Comparison of ENCODE assay signal across 28 mouse cellular contexts in genomic region chr4:86721856-86722358, GRCm38 (mm10). TPM values are rescaled to one million over a fixed set of nuclear protein-coding genes. Genes with fewer than 3 reads are reported as not detected.
A peak's percentile ranks its signal among the peaks of the same experiment; 100 is the strongest.
DNase-seq lines count a peak whose midpoint lies in the region.
"Had no signal": no experiment of that assay in that cellular context is flagged by ENCODE, and none has a peak within 500 bp of the region (broad histone marks: within the 10 kb centered on the region; RNA-seq: fewer than 3 reads in every experiment).

No protein-coding gene starts in this region.

- DNase-seq in lung, postnatal 25 days (ENCODE audit: low spot score): peak; percentile 12
- DNase-seq in lung, adult 18-20 months: no peak
- peak; percentile 82 for DNase-seq in CD4-positive helper T cell, adult 2 months (ENCODE audit: low read depth, low spot score)
- DNase-seq in CD8-positive naive resting alpha-beta T cell, adult 2 months (ENCODE audit: low read depth in 2 of 2, low spot score in 2 of 2): peak; percentile 34 to 55
- DNase-seq in naive thymus-derived CD4-positive, alpha-beta T cell, adult 2 months (ENCODE audit: low read depth): peak; percentile 76
- no peak for DNase-seq in gastrocnemius, postnatal 14 days
- no peak for DNase-seq in heart, embryonic 10.5 days (ENCODE audit: low spot score)
- no peak for DNase-seq in adipocyte (ENCODE audit: low spot score)
- DNase-seq: cerebellum, adult 11-12 months; cerebellum, postnatal 25 days; embryo, embryonic 11 days; gastrocnemius, adult 2 months; heart, postnatal 4 days; kidney, adult 18-20 months; liver; retina, postnatal 1 day; right cerebral cortex, postnatal 4 days; thymus, postnatal 36 days had no signal

- H3K27ac ChIP-seq in heart, embryonic 10.5 days: no peak overlapping the region
- H3K27ac ChIP-seq: embryonic facial prominence, embryonic 13.5 days; forebrain, embryonic 13.5 days; gastrocnemius, adult 2 months; hindbrain, embryonic 15.5 days; kidney, postnatal 0 days; left cerebral cortex, adult 2 months; limb, embryonic 10.5 days; liver, embryonic 15.5 days; midbrain, embryonic 13.5 days; neural tube, embryonic 12.5 days had no signal

- WGBS in heart, embryonic 10.5 days: 78% methylated on average over 8 of the region's 8 CpGs

- intact Hi-C loops in gastrocnemius, postnatal 14 days (cut with DNase I; ENCODE audit: low total_unique reads): no loop called here

- no peaks in the 10 kb centered on the region for H3K36me3 ChIP-seq in heart, embryonic 10.5 days
- H3K36me3 ChIP-seq: embryonic facial prominence, embryonic 13.5 days; hindbrain, embryonic 15.5 days; limb, embryonic 10.5 days; liver, embryonic 15.5 days; midbrain, embryonic 13.5 days; neural tube, embryonic 12.5 days had no signal

- H3K4me1 ChIP-seq in heart, embryonic 10.5 days: peaks cover 9% of the 10 kb centered on the region
- H3K4me1 ChIP-seq: forebrain, embryonic 13.5 days; hindbrain, embryonic 15.5 days; limb, embryonic 10.5 days; midbrain, embryonic 13.5 days; neural tube, embryonic 12.5 days had no signal

- no peaks in the 10 kb centered on the region for H3K9me3 ChIP-seq in heart, embryonic 10.5 days
- H3K9me3 ChIP-seq: embryonic facial prominence, embryonic 13.5 days; forebrain, embryonic 13.5 days; hindbrain, embryonic 15.5 days; limb, embryonic 10.5 days; liver, embryonic 15.5 days; midbrain, embryonic 13.5 days; neural tube, embryonic 12.5 days had no signal

- H3K27me3 ChIP-seq in heart, embryonic 10.5 days (ENCODE audit: insufficient read depth, poor library complexity, severe bottlenecking): no peaks in the 10 kb centered on the region
- H3K27me3 ChIP-seq: embryonic facial prominence, embryonic 13.5 days; forebrain, embryonic 13.5 days; hindbrain, embryonic 15.5 days; liver, embryonic 15.5 days; midbrain, embryonic 13.5 days; neural tube, embryonic 12.5 days had no signal

- H3K4me3 ChIP-seq in heart, embryonic 10.5 days: no peak overlapping the region
- H3K4me3 ChIP-seq: embryonic facial prominence, embryonic 13.5 days; erythroblast, embryonic 14.5 days; forebrain, embryonic 13.5 days; gastrocnemius, adult 2 months; hindbrain, embryonic 15.5 days; left cerebral cortex, adult 2 months; limb, embryonic 10.5 days; liver, embryonic 15.5 days; midbrain, embryonic 13.5 days; neural tube, embryonic 12.5 days had no signal

RNA-seq across cellular contexts. Expression of gene Dennd4c, which starts 26.4 kb away (rescaled TPM):
- 10 to 100 TPM; 16.5 to 18.4 TPM for total RNA-seq in gastrocnemius, postnatal 14 days (2021)
- 4.6 and 6.7 TPM in 2 replicates for polyA plus RNA-seq in heart, embryonic 10.5 days (2016; fragmentation: Nextera tagmentation; extraction: Ambion mirVana)

RNA-seq across cellular contexts. Expression of gene Plin2, which starts 52.0 kb away (rescaled TPM):
- 10 to 100 TPM; 56.6 to 69.7 TPM for total RNA-seq in gastrocnemius, postnatal 14 days (2021)
- polyA plus RNA-seq in heart, embryonic 10.5 days (2016; fragmentation: Nextera tagmentation; extraction: Ambion mirVana): 74.0 and 90.7 TPM in 2 replicates

Comparison
In these comparisons a context has a peak if more than half of its experiments do, and no peak if none do; other contexts are left out.
1. DNase-seq: peak in lung, postnatal 25 days (single experiment), CD4-positive helper T cell, adult 2 months (single experiment), CD8-positive naive resting alpha-beta T cell, adult 2 months (2 of 2) and naive thymus-derived CD4-positive, alpha-beta T cell, adult 2 months (single experiment); none in lung, adult 18-20 months (0 of 2), gastrocnemius, postnatal 14 days (single experiment), heart, embryonic 10.5 days (single experiment) and adipocyte (single experiment).